Mouse (Mus musculus) embryonic facial prominence, embryonic 10.5 days (tissue): ENCODE measurements around the gene Dmd. TPM values are rescaled to one million over a fixed set of nuclear protein-coding genes. Genes with fewer than 3 reads are reported as not detected.

Source experiments
- DNase-seq: peaks from one replicate; pipeline ENCODE4 v3.0.0-alpha.2; 2017; ENCODE audit warnings: low spot score
- H3K27ac ChIP-seq: fragments of 300-500 bp; sonication (generic); replicated peaks from 2 replicates; pipeline ENCODE4 v1.5.1; 2016; ENCODE audit warnings: mild to moderate bottlenecking
- H3K27me3 ChIP-seq: fragments of 300-500 bp; sonication (generic); replicated peaks from 2 replicates; pipeline ENCODE4 v1.6.1; 2016; ENCODE audit warnings: low read depth, mild to moderate bottlenecking; ENCODE audit not compliant: poor library complexity, severe bottlenecking
- H3K36me3 ChIP-seq: fragments of 300-500 bp; sonication (generic); replicated peaks from 2 replicates; pipeline ENCODE4 v1.6.1; 2016; ENCODE audit warnings: mild to moderate bottlenecking, moderate library complexity
- H3K4me1 ChIP-seq: fragments of 300-500 bp; sonication (generic); 2 replicates; pipeline ENCODE4 v1.6.1; 2016
- H3K4me3 ChIP-seq: fragments of 300-500 bp; sonication (generic); 2 replicates; pipeline ENCODE4 v1.5.1; 2016; ENCODE audit warnings: mild to moderate bottlenecking, moderate library complexity
- H3K9me3 ChIP-seq: fragments of 300-500 bp; sonication (generic); 2 replicates; pipeline ENCODE4 v1.6.1; 2016; ENCODE audit warnings: mild to moderate bottlenecking
- WGBS: fragments of 180-500 bp; shearing (Covaris S2); methylation state at CpG from one replicate; pipeline ENCODE4 v1.1.7; 2016; 5-methylcytosine and 5-hydroxymethylcytosine counted together
- polyA plus RNA-seq: library from polyadenylated mRNA; unstranded; fragments of >200 nt; fragmentation: Nextera tagmentation; extraction: Ambion mirVana; gene quantifications from 2 replicates; pipeline ENCODE4 v1.2.1, GENCODE M21; 2016

Gene Dmd
- polyA plus RNA-seq, 1 experiment from 2014 or later = 11.2 TPM

- WGBS = 50% methylated on average over 5 of the region's 5 CpGs
- DNase-seq = peak; percentile 20
- Histone ChIP-seq H3K9me3 (no peaks in the 10 kb centered on the region), H3K27ac (no peak overlapping the region), H3K4me1 (no peaks in the 10 kb centered on the region), H3K4me3 (no peak overlapping the region), H3K27me3 (peaks cover 9% of the 10 kb centered on the region; the same call in 1 of the 2 replicates), H3K36me3 (no peaks in the 10 kb centered on the region)
These were observed 2011.9 kb downstream of the Dmd start for GRCm38 (mm10) chrX:84960557-84960956.

- no peaks in the 10 kb centered on the region for H3K9me3 ChIP-seq
- H3K27ac ChIP-seq = no peak overlapping the region
- no peak overlapping the region for H3K4me3 ChIP-seq
- no peaks in the 10 kb centered on the region for H3K4me1 ChIP-seq
- no peak for DNase-seq
- H3K36me3 ChIP-seq = no peaks in the 10 kb centered on the region
- WGBS = 67% methylated on average over 6 of the region's 6 CpGs
- H3K27me3 ChIP-seq = peaks cover 9% of the 10 kb centered on the region; the same call in 1 of the 2 replicates
These were observed 2012.3 kb downstream of the Dmd start for GRCm38 (mm10) chrX:84960972-84961371.

GRCm38 (mm10) chrX:85008304-85008703 lies 2059.6 kb downstream of the Dmd start:
- no peaks in the 10 kb centered on the region for H3K4me1 ChIP-seq
- no peak overlapping the region for H3K27ac ChIP-seq
- no peaks in the 10 kb centered on the region for H3K36me3 ChIP-seq
- H3K9me3 ChIP-seq = no peaks in the 10 kb centered on the region
- H3K4me3 ChIP-seq = no peak overlapping the region
- DNase-seq = no peak
- no peaks in the 10 kb centered on the region for H3K27me3 ChIP-seq

GRCm38 (mm10) chrX:85041466-85042058 lies 2092.9 kb downstream of the Dmd start:
- Histone ChIP-seq H3K9me3 (no peaks in the 10 kb centered on the region), H3K36me3 (no peaks in the 10 kb centered on the region), H3K4me3 (no peak overlapping the region), H3K4me1 (no peaks in the 10 kb centered on the region), H3K27me3 (peaks cover 12% of the 10 kb centered on the region; the same call in 1 of the 2 replicates), H3K27ac (no peak overlapping the region)
- 37% methylated on average over 8 of the region's 8 CpGs for WGBS
- no peak for DNase-seq

GRCm38 (mm10) chrX:85046631-85047030 lies 2098.0 kb downstream of the Dmd start:
- Histone ChIP-seq H3K36me3 (no peaks in the 10 kb centered on the region), H3K4me1 (no peaks in the 10 kb centered on the region), H3K9me3 (no peaks in the 10 kb centered on the region), H3K27me3 (peaks cover 41% of the 10 kb centered on the region), H3K27ac (no peak overlapping the region), H3K4me3 (no peak overlapping the region)
- WGBS = 87% methylated on average over 9 of the region's 9 CpGs
- DNase-seq = no peak

- H3K27ac ChIP-seq = peak overlapping the region; percentile 72
These were observed 2099.8 kb downstream of the Dmd start for GRCm38 (mm10) chrX:85048141-85049110.

GRCm38 (mm10) chrX:85049593-85049992 lies 2100.9 kb downstream of the Dmd start:
- no peaks in the 10 kb centered on the region for H3K9me3 ChIP-seq
- peak overlapping the region; percentile 65; the same call in 1 of the 2 replicates for H3K4me3 ChIP-seq
- no peaks in the 10 kb centered on the region for H3K4me1 ChIP-seq
- WGBS = 39% methylated on average over 3 of the region's 3 CpGs
- DNase-seq = peak; percentile 7
- H3K36me3 ChIP-seq = no peaks in the 10 kb centered on the region
- peaks cover 38% of the 10 kb centered on the region for H3K27me3 ChIP-seq
- H3K27ac ChIP-seq = no peak overlapping the region

More at GRCm38 (mm10) chrX:85048141-85049110, 2099.8 kb downstream of the Dmd start:
- DNase-seq = peak; percentile 70
- Histone ChIP-seq H3K36me3 (no peaks in the 10 kb centered on the region), H3K9me3 (no peaks in the 10 kb centered on the region), H3K27me3 (peaks cover 48% of the 10 kb centered on the region), H3K4me3 (peak overlapping the region; percentile 65), H3K4me1 (no peaks in the 10 kb centered on the region)
- WGBS = 25% methylated on average over 47 of the region's 47 CpGs

GRCm38 (mm10) chrX:85073602-85074001 lies 2124.9 kb downstream of the Dmd start:
- Histone ChIP-seq H3K36me3 (no peaks in the 10 kb centered on the region), H3K27ac (no peak overlapping the region), H3K4me1 (no peaks in the 10 kb centered on the region), H3K9me3 (no peaks in the 10 kb centered on the region), H3K27me3 (0 out of 2 replicates have a peak, but pooled peaks cover 5% of the 10 kb centered on the region), H3K4me3 (no peak overlapping the region)
- no peak for DNase-seq
- WGBS = 68% methylated on average over 4 of the region's 4 CpGs

GRCm38 (mm10) chrX:85076845-85077244 lies 2128.2 kb downstream of the Dmd start:
- H3K36me3 ChIP-seq = no peaks in the 10 kb centered on the region
- DNase-seq = no peak
- WGBS = 75% methylated on average over 1 of the region's 1 CpGs
- H3K4me1 ChIP-seq = no peaks in the 10 kb centered on the region
- no peak overlapping the region for H3K27ac ChIP-seq
- no peaks in the 10 kb centered on the region for H3K9me3 ChIP-seq
- 0 out of 2 replicates have a peak, but pooled peaks cover 13% of the 10 kb centered on the region for H3K27me3 ChIP-seq
- no peak overlapping the region for H3K4me3 ChIP-seq

- no peak overlapping the region for H3K27ac ChIP-seq
- H3K36me3 ChIP-seq = no peaks in the 10 kb centered on the region
- 0 out of 2 replicates have a peak, but pooled peaks cover 13% of the 10 kb centered on the region for H3K27me3 ChIP-seq
- H3K4me3 ChIP-seq = no peak overlapping the region
- H3K9me3 ChIP-seq = no peaks in the 10 kb centered on the region
- DNase-seq = no peak
- 74% methylated on average over 1 of the region's 1 CpGs for WGBS
- no peaks in the 10 kb centered on the region for H3K4me1 ChIP-seq
These were observed 2128.9 kb downstream of the Dmd start for GRCm38 (mm10) chrX:85077605-85078004.

GRCm38 (mm10) chrX:85079174-85079573 lies 2130.5 kb downstream of the Dmd start:
- DNase-seq = no peak
- H3K36me3 ChIP-seq = no peaks in the 10 kb centered on the region
- H3K4me1 ChIP-seq = no peaks in the 10 kb centered on the region
- 69% methylated on average over 2 of the region's 2 CpGs for WGBS
- no peaks in the 10 kb centered on the region for H3K9me3 ChIP-seq
- H3K27me3 ChIP-seq = peaks cover 13% of the 10 kb centered on the region; the same call in 1 of the 2 replicates
- no peak overlapping the region for H3K27ac ChIP-seq
- H3K4me3 ChIP-seq = no peak overlapping the region

GRCm38 (mm10) chrX:85084237-85085153 lies 2135.8 kb downstream of the Dmd start:
- Histone ChIP-seq H3K4me3 (no peak overlapping the region), H3K27ac (no peak overlapping the region), H3K4me1 (no peaks in the 10 kb centered on the region), H3K36me3 (no peaks in the 10 kb centered on the region), H3K27me3 (peaks cover 30% of the 10 kb centered on the region), H3K9me3 (no peaks in the 10 kb centered on the region)
- 65% methylated on average over 8 of the region's 8 CpGs for WGBS
- no peak for DNase-seq
